14 mouse cellular contexts compared by ENCODE assay signal in genomic region chr10:116930506-116930905, GRCm38 (mm10). TPM values are rescaled to one million over a fixed set of nuclear protein-coding genes. Genes with fewer than 3 reads are reported as not detected.
DNase-seq lines count a peak whose midpoint lies in the region; ATAC-seq lines count a peak whose summit lies in the region.
"Had no signal": no experiment of that assay in that cellular context is flagged by ENCODE, and none has a peak within 500 bp of the region (broad histone marks: within the 10 kb centered on the region; RNA-seq: fewer than 3 reads in every experiment).

No protein-coding gene starts in this region.

- DNase-seq in 3T3-L1 (ENCODE audit: low read depth, low spot score) = peak; percentile 39
- DNase-seq in lung, adult 18-20 months = peak; percentile 43 to 70
- peak; percentile 34 for DNase-seq in spleen, adult 12 weeks (ENCODE audit: low spot score)
- no peak for DNase-seq in kidney, postnatal 14 days
- DNase-seq in adrenal gland, adult (ENCODE audit: inconsistent age in 2 of 2, low spot score in 1 of 2) = no peak
- no peak for DNase-seq in urinary bladder, adult 2 months (ENCODE audit: low spot score)
- no peak for DNase-seq in layer of hippocampus, postnatal 36 days
- DNase-seq: right cerebral cortex, postnatal 25 days had no signal

- peak; percentile 77 for ATAC-seq in CD4-positive, CD25-positive, alpha-beta regulatory T cell, adult 4 months

RNA-seq across cellular contexts. Expression of gene Rab3ip, which starts 20.1 kb away (rescaled TPM):
- polyA plus RNA-seq in CD4-positive, CD25-positive, alpha-beta regulatory T cell, adult 4 months (2017; shearing (Covaris generic)) = 10 to 100 TPM; 12.1 to 15.9 TPM
- 53.3 and 53.4 TPM in 2 replicates for polyA plus RNA-seq in urinary bladder, adult 2 months (2012; rRNA removed)
- total RNA-seq in layer of hippocampus, postnatal 36 days (2021) = 10 to 100 TPM; 64.9 to 67.7 TPM

RNA-seq across cellular contexts. Expression of gene Myrfl, which starts 33.8 kb away (rescaled TPM):
- under 1 TPM in 1 of 2 experiments, not detected in 1; 0.09 TPM for polyA plus RNA-seq in CD4-positive, CD25-positive, alpha-beta regulatory T cell, adult 4 months (2017; shearing (Covaris generic))
- polyA plus RNA-seq in urinary bladder, adult 2 months (2012; rRNA removed) = not detected in 2 replicates
- total RNA-seq in layer of hippocampus, postnatal 36 days (2021) = under 1 TPM; 0.27 to 0.30 TPM
- polyA plus RNA-seq: kidney, embryonic 14.5 days had no signal

RNA-seq across cellular contexts. Expression of gene Gm10271, which starts 41.9 kb away (rescaled TPM):
- polyA plus RNA-seq in CD4-positive, CD25-positive, alpha-beta regulatory T cell, adult 4 months (2017; shearing (Covaris generic)) = not detected
- polyA plus RNA-seq in urinary bladder, adult 2 months (2012; rRNA removed) = not detected in 2 replicates
- total RNA-seq in layer of hippocampus, postnatal 36 days (2021) = not detected
- total RNA-seq: left cerebral cortex, postnatal 25 days had no signal
- polyA plus RNA-seq: embryonic facial prominence, embryonic 13.5 days; heart, embryonic 14.5 days; kidney, embryonic 14.5 days; neural tube, embryonic 12.5 days had no signal

RNA-seq across cellular contexts. Expression of gene Best3, which starts 55.6 kb away (rescaled TPM):
- not detected for polyA plus RNA-seq in CD4-positive, CD25-positive, alpha-beta regulatory T cell, adult 4 months (2017; shearing (Covaris generic))
- polyA plus RNA-seq in urinary bladder, adult 2 months (2012; rRNA removed) = 0.14 and 0.21 TPM in 2 replicates
- 1 to 10 TPM; 2.1 to 2.2 TPM for total RNA-seq in layer of hippocampus, postnatal 36 days (2021)
- polyA plus RNA-seq: kidney, embryonic 14.5 days had no signal

Comparison
In these comparisons a context has a peak if more than half of its experiments do, and no peak if none do; other contexts are left out.
1. DNase-seq: peak in 3T3-L1 (single experiment), lung, adult 18-20 months (2 of 2) and spleen, adult 12 weeks (single experiment); none in kidney, postnatal 14 days (single experiment), adrenal gland, adult (0 of 2), urinary bladder, adult 2 months (single experiment) and layer of hippocampus, postnatal 36 days (0 of 2).